Mouse (Mus musculus): ENCODE measurements at regions not wholly inside any gene's neighbourhood (a gene's known extent, or its start where the extent isn't known, plus 50 kb on each side); places are given as distances from the start of the nearest gene placed in this dataset.

DNA sequence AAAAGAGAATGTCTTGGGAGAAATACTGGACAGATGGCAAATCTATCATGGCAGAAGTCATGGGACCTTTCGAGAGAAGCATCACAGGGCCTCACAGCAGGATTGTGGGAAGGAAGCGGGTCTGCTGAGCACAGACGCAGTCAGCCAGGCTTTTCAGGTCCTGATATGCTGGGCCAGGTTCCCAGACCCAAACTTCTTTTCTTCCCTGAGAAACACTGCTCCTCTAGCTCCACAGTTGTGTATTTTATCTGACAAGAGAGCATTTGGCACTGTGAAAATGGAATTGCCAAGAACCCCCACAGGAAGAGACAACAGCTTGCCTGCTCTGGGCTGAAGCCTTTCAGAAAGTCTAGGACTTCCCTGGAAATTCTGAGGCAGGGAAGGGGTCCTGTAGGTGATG, 73.4 kb upstream of the Topaz1 start:
- Histone ChIP-seq H3K4me3 (no peak overlapping the region), H3K27ac (no peak overlapping the region), H3K4me2 (replicated peaks) (no peak overlapping the region), H3K9ac (no peak overlapping the region), H3K4me1 (0 out of 2 replicates have a peak, but pooled peaks cover 3% of the 10 kb centered on the region), H3K9me3 (no peaks in the 10 kb centered on the region), H3K36me3 (no peaks in the 10 kb centered on the region), H3K27me3 (no peaks in the 10 kb centered on the region)
- WGBS = 90% methylated on average over 3 of the region's 3 CpGs
- no peak for ATAC-seq (ENCODE audit: insufficient number of reproducible peaks, insufficient read depth, low FRiP score, low TSS enrichment)

- Histone ChIP-seq H3K4me1 (0 out of 2 replicates have a peak, but pooled peaks cover 3% of the 10 kb centered on the region), H3K9ac (no peak overlapping the region), H3K36me3 (no peaks in the 10 kb centered on the region), H3K27ac (no peak overlapping the region), H3K4me3 (no peak overlapping the region), H3K9me3 (no peaks in the 10 kb centered on the region), H3K4me2 (replicated peaks) (no peak overlapping the region), H3K27me3 (no peaks in the 10 kb centered on the region)
- ATAC-seq (ENCODE audit: insufficient number of reproducible peaks, insufficient read depth, low FRiP score, low TSS enrichment) = no peak
- 74% methylated on average over 14 of the region's 14 CpGs for WGBS
Measured at GRCm38 (mm10) chr9:122678001-122678696, 69.0 kb upstream of the Topaz1 start.

DNA sequence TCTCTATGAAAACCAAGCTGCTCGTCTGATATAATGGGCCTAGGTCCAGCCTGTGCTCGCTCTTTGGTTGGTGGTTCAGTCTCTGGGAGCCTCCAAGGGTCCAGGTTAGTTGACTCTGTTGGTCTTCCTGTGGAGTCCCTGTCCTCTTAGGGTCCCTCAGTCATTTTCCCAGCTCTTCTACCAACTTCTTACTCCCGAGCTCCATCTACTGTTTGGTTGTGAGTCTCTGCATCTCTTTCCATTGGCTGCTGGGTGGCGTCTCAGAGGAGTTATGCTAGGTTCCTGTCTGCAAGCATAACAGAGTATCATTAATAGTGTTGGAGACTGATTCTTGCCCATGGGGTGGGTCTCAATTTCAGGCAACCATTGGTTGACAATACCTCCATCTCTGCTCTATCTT, 60.0 kb upstream of the Topaz1 start:
- Histone ChIP-seq H3K36me3 (no peaks in the 10 kb centered on the region), H3K4me2 (replicated peaks) (no peak overlapping the region), H3K27ac (no peak overlapping the region), H3K27me3 (no peaks in the 10 kb centered on the region), H3K4me1 (no peaks in the 10 kb centered on the region), H3K9me3 (no peaks in the 10 kb centered on the region), H3K4me3 (no peak overlapping the region), H3K9ac (no peak overlapping the region)
- no peak for ATAC-seq (ENCODE audit: insufficient number of reproducible peaks, insufficient read depth, low FRiP score, low TSS enrichment)
- WGBS = 25% methylated on average over 4 of the region's 4 CpGs

DNA sequence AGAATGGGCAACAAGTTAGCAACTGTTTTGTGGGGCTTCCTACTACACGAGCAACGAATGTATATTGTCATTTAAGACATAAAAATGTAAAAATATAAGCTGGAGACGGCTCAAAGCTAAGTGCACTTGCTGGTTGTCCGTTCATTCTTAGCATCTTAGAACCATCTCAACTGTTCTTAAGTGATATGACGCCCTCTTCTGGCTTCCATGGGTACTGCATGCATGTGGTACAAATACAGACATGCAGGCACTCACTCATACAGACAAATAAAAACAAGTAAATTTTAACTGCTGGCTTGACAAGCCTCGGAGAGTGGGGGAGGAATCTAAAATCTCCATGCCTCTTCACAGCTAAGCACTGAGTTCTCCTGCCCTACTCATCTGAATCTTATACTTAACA, 55.3 kb upstream of the Topaz1 start:
- ATAC-seq (ENCODE audit: insufficient number of reproducible peaks, insufficient read depth, low FRiP score, low TSS enrichment) = no peak
- H3K4me1 ChIP-seq = 0 out of 2 replicates have a peak, but pooled peaks cover 4% of the 10 kb centered on the region

GRCm38 (mm10) chr9:122695724-122696123, 51.4 kb upstream of the Topaz1 start:
- Histone ChIP-seq H3K4me2 (replicated peaks) (no peak overlapping the region), H3K27me3 (no peaks in the 10 kb centered on the region), H3K36me3 (no peaks in the 10 kb centered on the region), H3K4me3 (no peak overlapping the region), H3K9me3 (no peaks in the 10 kb centered on the region), H3K4me1 (0 out of 2 replicates have a peak, but pooled peaks cover 4% of the 10 kb centered on the region), H3K9ac (no peak overlapping the region), H3K27ac (no peak overlapping the region)
- WGBS = 0% methylated on average over 1 of the region's 1 CpGs
- no peak for ATAC-seq (ENCODE audit: insufficient number of reproducible peaks, insufficient read depth, low FRiP score, low TSS enrichment)

More for the DNA sequence above, 55.3 kb upstream of the Topaz1 start:
- Histone ChIP-seq H3K9ac (no peak overlapping the region), H3K27ac (no peak overlapping the region), H3K36me3 (no peaks in the 10 kb centered on the region), H3K4me2 (replicated peaks) (no peak overlapping the region), H3K27me3 (no peaks in the 10 kb centered on the region), H3K9me3 (no peaks in the 10 kb centered on the region), H3K4me3 (no peak overlapping the region)
- WGBS = 66% methylated on average over 6 of the region's 6 CpGs

Small RNAs in the stretch of these regions (microRNA-seq; reads per million reads assigned to microRNA genes)
- gene Mir138-1 = 191 reads per million, percentile 61 among the genes with 10 or more reads in this experiment
